Mouse (Mus musculus) limb, embryonic 12.5 days (tissue): ENCODE results near the gene Olfr883. TPM values are rescaled to one million over a fixed set of nuclear protein-coding genes. Genes with fewer than 3 reads are reported as not detected.

ENCODE experiments used
- ATAC-seq: fragments of 200-750 bp; cut with Nextera tagmentation; 2 replicates; pipeline ENCODE4 v1.8.0; 2017; ENCODE audit warnings: low read depth, moderate TSS enrichment; ENCODE audit not compliant: insufficient number of reproducible peaks, insufficient read depth, low FRiP score, low TSS enrichment
- H3K27ac ChIP-seq: fragments of 300-500 bp; sonication (generic); 2 replicates; pipeline ENCODE4 v1.5.1; 2016; ENCODE audit warnings: mild to moderate bottlenecking, moderate library complexity
- H3K27me3 ChIP-seq: fragments of 300-500 bp; sonication (generic); 2 replicates; pipeline ENCODE4 v1.6.1; 2016; ENCODE audit warnings: mild to moderate bottlenecking, moderate library complexity
- H3K36me3 ChIP-seq: fragments of 300-500 bp; sonication (generic); 2 replicates; pipeline ENCODE4 v1.6.1; 2016; ENCODE audit warnings: mild to moderate bottlenecking, moderate library complexity
- H3K4me1 ChIP-seq: fragments of 300-500 bp; sonication (generic); replicated peaks from 2 replicates; pipeline ENCODE4 v1.6.1; 2016
- H3K4me2 ChIP-seq: fragments of 300-500 bp; sonication (generic); 2 replicates; pipeline ENCODE4 v1.6.1; 2016; ENCODE audit warnings: mild to moderate bottlenecking, moderate library complexity
- H3K4me3 ChIP-seq: fragments of 300-500 bp; sonication (generic); replicated peaks from 2 replicates; pipeline ENCODE4 v1.5.1; 2016; ENCODE audit warnings: mild to moderate bottlenecking
- H3K9ac ChIP-seq: fragments of 300-500 bp; sonication (generic); replicated peaks from 2 replicates; pipeline ENCODE4 v1.6.1; 2016; ENCODE audit warnings: mild to moderate bottlenecking, moderate library complexity
- H3K9me3 ChIP-seq: fragments of 300-500 bp; sonication (generic); 2 replicates; pipeline ENCODE4 v1.6.1; 2016; ENCODE audit warnings: mild to moderate bottlenecking, moderate library complexity
- WGBS: fragments of 180-500 bp; shearing (Covaris S2); methylation state at CpG from one replicate; pipeline ENCODE4 v1.1.7; 2016; 5-methylcytosine and 5-hydroxymethylcytosine counted together
- polyA plus RNA-seq: library from polyadenylated mRNA; unstranded; fragments of >200 nt; fragmentation: Nextera tagmentation; extraction: Ambion mirVana; gene quantifications from 2 replicates; pipeline ENCODE4 v1.2.1, GENCODE M21; 2016

The Olfr883 gene
- polyA plus RNA-seq: not detected in 2 replicates

- Histone ChIP-seq H3K9me3 (no peaks in the 10 kb centered on the region), H3K27ac (no peak within 1 kb of the TSS), H3K27me3 (no peaks in the 10 kb centered on the region), H3K9ac (no peak within 1 kb of the TSS), H3K4me3 (no peak within 1 kb of the TSS), H3K4me1 (no peaks in the 10 kb centered on the region), H3K4me2 (no peak within 1 kb of the TSS), H3K36me3 (no peaks in the 10 kb centered on the region)
- WGBS: 85% methylated on average over 1 of the region's 1 CpGs
- ATAC-seq: no peak
Observed at GRCm38 (mm10) chr9:38025508-38025907, at the start of gene Olfr883. Olfr883 (plus strand) TSS chr9:38025808.

DNA sequence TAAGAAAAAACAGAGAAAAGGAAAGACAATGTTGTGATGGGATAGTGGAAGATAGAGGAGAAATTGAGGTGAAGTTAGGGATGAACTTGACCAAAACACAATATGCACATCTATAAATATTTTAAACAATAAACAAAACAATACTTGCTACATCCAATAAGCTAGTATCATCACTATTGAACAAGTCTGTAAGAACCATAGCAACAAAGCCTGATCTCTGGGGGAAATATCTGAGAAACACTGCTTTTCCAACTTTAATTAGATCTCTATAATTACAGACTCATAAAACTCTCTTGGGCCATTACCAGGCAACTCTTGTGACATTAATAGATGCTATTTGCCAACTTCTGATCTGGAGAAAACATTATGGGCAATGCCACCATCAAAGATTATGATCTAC is 34.1 kb upstream of the Olfr883 start, which contains the start of gene Olfr881:
TSS of gene Olfr881 (plus strand) at position 301 of the 400 bp plus-strand sequence.
- Histone ChIP-seq H3K27me3 (no peaks in the 10 kb centered on the region), H3K9me3 (no peaks in the 10 kb centered on the region), H3K36me3 (no peaks in the 10 kb centered on the region), H3K4me3 (no peak within 1 kb of the TSS), H3K4me2 (no peak within 1 kb of the TSS), H3K27ac (no peak within 1 kb of the TSS), H3K9ac (no peak within 1 kb of the TSS), H3K4me1 (no peaks in the 10 kb centered on the region)
- no peak for ATAC-seq

GRCm38 (mm10) chr9:37998581-37999204 is 26.9 kb upstream of the Olfr883 start:
- Histone ChIP-seq H3K4me2 (no peak overlapping the region), H3K27ac (no peak overlapping the region), H3K9ac (no peak overlapping the region), H3K36me3 (no peaks in the 10 kb centered on the region), H3K4me3 (no peak overlapping the region), H3K27me3 (no peaks in the 10 kb centered on the region), H3K9me3 (no peaks in the 10 kb centered on the region), H3K4me1 (no peaks in the 10 kb centered on the region)
- ATAC-seq: no peak
- 40% methylated on average over 2 of the region's 2 CpGs for WGBS

DNA sequence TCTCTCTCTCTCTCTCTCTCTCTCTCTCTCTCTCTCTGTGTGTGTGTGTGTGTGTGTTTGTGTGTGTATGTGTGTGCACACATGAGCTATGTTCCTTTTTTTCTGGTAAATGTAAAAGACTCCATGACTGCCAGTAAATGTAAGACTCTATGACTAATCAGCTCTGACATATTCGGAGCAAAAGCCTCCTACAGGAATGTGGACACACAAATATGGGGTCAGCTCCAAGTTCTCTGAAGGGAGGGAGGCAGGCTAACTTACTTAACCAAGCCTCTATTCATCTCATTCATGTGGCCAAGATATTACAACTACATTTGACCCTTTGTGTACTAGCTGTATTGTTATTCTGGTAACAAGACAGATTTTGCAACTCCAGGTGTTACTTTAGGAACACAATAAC is 25.6 kb upstream of the Olfr883 start:
- 65% methylated on average over 1 of the region's 1 CpGs for WGBS
- Histone ChIP-seq H3K36me3 (no peaks in the 10 kb centered on the region), H3K27ac (no peak overlapping the region), H3K4me2 (no peak overlapping the region), H3K9ac (no peak overlapping the region), H3K4me1 (no peaks in the 10 kb centered on the region), H3K4me3 (no peak overlapping the region), H3K27me3 (no peaks in the 10 kb centered on the region), H3K9me3 (no peaks in the 10 kb centered on the region)
- no peak for ATAC-seq

DNA sequence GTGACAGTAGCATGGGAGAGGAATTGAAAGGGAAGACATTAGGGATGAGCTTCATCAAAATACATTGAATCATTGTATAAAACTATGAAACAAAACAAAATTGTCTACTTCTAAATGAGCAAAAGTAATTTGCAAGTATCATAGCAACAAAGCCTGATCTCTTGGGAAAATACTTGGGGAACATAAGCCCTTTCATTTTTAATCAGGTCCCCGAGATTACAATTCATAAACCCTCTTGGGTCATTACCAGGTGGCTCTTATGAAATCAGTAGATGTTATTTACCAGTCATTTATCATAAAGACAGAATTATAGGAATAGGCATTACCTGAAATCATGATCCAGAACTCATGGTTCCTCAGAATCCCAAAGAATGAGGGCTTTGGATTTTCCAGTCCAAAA is 20.6 kb downstream of the Olfr883 start, which contains the start of gene Olfr884:
TSS of gene Olfr884 (plus strand) at position 301 of the 400 bp plus-strand sequence.
- no peaks in the 10 kb centered on the region for H3K9me3 ChIP-seq
- 81% methylated on average over 1 of the region's 1 CpGs for WGBS
- no peak within 1 kb of the TSS for H3K4me2 ChIP-seq
- no peak within 1 kb of the TSS for H3K9ac ChIP-seq
- no peak within 1 kb of the TSS for H3K4me3 ChIP-seq
- H3K36me3 ChIP-seq: no peaks in the 10 kb centered on the region
- H3K4me1 ChIP-seq: no peaks in the 10 kb centered on the region
- no peak within 1 kb of the TSS for H3K27ac ChIP-seq
- H3K27me3 ChIP-seq: no peaks in the 10 kb centered on the region
- no peak for ATAC-seq

- Histone ChIP-seq H3K36me3 (no peaks in the 10 kb centered on the region), H3K9me3 (no peaks in the 10 kb centered on the region), H3K9ac (no peak within 1 kb of the TSS), H3K4me3 (no peak within 1 kb of the TSS), H3K4me1 (no peaks in the 10 kb centered on the region), H3K4me2 (no peak within 1 kb of the TSS), H3K27ac (no peak within 1 kb of the TSS), H3K27me3 (no peaks in the 10 kb centered on the region)
- no peak for ATAC-seq
- 88% methylated on average over 3 of the region's 3 CpGs for WGBS
Observed at GRCm38 (mm10) chr9:38061022-38061421, 35.4 kb downstream of the Olfr883 start, which contains the start of gene Olfr885. Olfr885 (plus strand) TSS chr9:38061322.

Other genes starting within 250 kb of the Olfr883 start
- gene Olfr876, start 222.8 kb upstream of the Olfr883 start, polyA plus RNA-seq: not detected in 2 replicates
- not detected in 2 replicates for gene Olfr877, start 171.5 kb upstream of the Olfr883 start, polyA plus RNA-seq
- not detected in 2 replicates for gene Olfr145, start 129.1 kb upstream of the Olfr883 start, polyA plus RNA-seq
- not detected in 2 replicates for gene Olfr878, start 108.0 kb upstream of the Olfr883 start, polyA plus RNA-seq
- gene Olfr881, start 34.0 kb upstream of the Olfr883 start, polyA plus RNA-seq: not detected in 2 replicates
- not detected in 2 replicates for gene Olfr884, start 20.7 kb downstream of the Olfr883 start, polyA plus RNA-seq
- gene Olfr885, start 35.5 kb downstream of the Olfr883 start, polyA plus RNA-seq: not detected in 2 replicates
- not detected in 2 replicates for gene Olfr887, start 58.3 kb downstream of the Olfr883 start, polyA plus RNA-seq
- gene Olfr888, start 82.3 kb downstream of the Olfr883 start, polyA plus RNA-seq: not detected in 2 replicates
- 0.04 TPM in 1 of 2 replicates, not detected in the other for gene Olfr889, start 89.4 kb downstream of the Olfr883 start, polyA plus RNA-seq
- gene Olfr890, start 116.7 kb downstream of the Olfr883 start, polyA plus RNA-seq: not detected in 2 replicates
- gene Olfr891, start 155.0 kb downstream of the Olfr883 start, polyA plus RNA-seq: not detected in 2 replicates
- not detected in 2 replicates for gene Olfr893, start 182.6 kb downstream of the Olfr883 start, polyA plus RNA-seq
- not detected in 2 replicates for gene Olfr894, start 192.2 kb downstream of the Olfr883 start, polyA plus RNA-seq
- gene Olfr143, start 227.0 kb downstream of the Olfr883 start, polyA plus RNA-seq: not detected in 2 replicates
- gene Olfr895, start 242.0 kb downstream of the Olfr883 start, polyA plus RNA-seq: not detected in 2 replicates